Comparison of ENCODE assay signal across 24 mouse cellular contexts in genomic region chr13:42742226-42742625, GRCm38 (mm10).
DNase-seq lines count a peak whose midpoint lies in the region; ATAC-seq lines count a peak whose summit lies in the region.
"Had no signal": no experiment of that assay in that cellular context is flagged by ENCODE, and none has a peak within 500 bp of the region (broad histone marks: within the 10 kb centered on the region; RNA-seq: fewer than 3 reads in every experiment).

No protein-coding gene starts in this region.

- H3K27ac ChIP-seq in kidney, embryonic 16.5 days (ENCODE audit: low read length): no peak overlapping the region
- H3K27ac ChIP-seq in kidney, embryonic 15.5 days: no peak overlapping the region
- H3K27ac ChIP-seq: embryonic facial prominence, embryonic 10.5 days; embryonic facial prominence, embryonic 12.5 days; forebrain, embryonic 13.5 days; forebrain, embryonic 15.5 days had no signal

- H3K4me1 ChIP-seq in kidney, embryonic 16.5 days (ENCODE audit: insufficient read depth, low read length): no peaks in the 10 kb centered on the region
- H3K4me1 ChIP-seq in kidney, embryonic 15.5 days: no peaks in the 10 kb centered on the region
- H3K4me1 ChIP-seq: embryonic facial prominence, embryonic 10.5 days; embryonic facial prominence, embryonic 12.5 days had no signal

- H3K9ac ChIP-seq in kidney, embryonic 16.5 days (replicated peaks; ENCODE audit: low read length): no peak overlapping the region
- H3K9ac ChIP-seq in kidney, embryonic 15.5 days: no peak overlapping the region
- H3K9ac ChIP-seq: embryonic facial prominence, embryonic 12.5 days; forebrain, embryonic 13.5 days; forebrain, embryonic 15.5 days had no signal

- H3K4me2 ChIP-seq in kidney, embryonic 16.5 days (replicated peaks; ENCODE audit: low read depth, low read length): no peak overlapping the region
- H3K4me2 ChIP-seq in kidney, embryonic 15.5 days: no peak overlapping the region
- H3K4me2 ChIP-seq: embryonic facial prominence, embryonic 12.5 days; forebrain, embryonic 13.5 days; forebrain, embryonic 15.5 days had no signal

- no peak for ATAC-seq in kidney, embryonic 16.5 days (ENCODE audit: low FRiP score, low TSS enrichment)
- no peak for ATAC-seq in kidney, embryonic 15.5 days (replicated peaks; ENCODE audit: low FRiP score)
- ATAC-seq: activated CD4-positive, CD25-positive, alpha-beta regulatory T cell, adult 4 months; CD4-positive, CD25-positive, alpha-beta regulatory T cell, adult 4 months; forebrain, embryonic 13.5 days; forebrain, embryonic 15.5 days; Patski had no signal

- no peaks in the 10 kb centered on the region for H3K36me3 ChIP-seq in kidney, embryonic 16.5 days (ENCODE audit: insufficient read depth, low read length)
- no peaks in the 10 kb centered on the region for H3K36me3 ChIP-seq in kidney, embryonic 15.5 days
- H3K36me3 ChIP-seq: embryonic facial prominence, embryonic 10.5 days; embryonic facial prominence, embryonic 12.5 days; forebrain, embryonic 15.5 days; G1E had no signal

- peak; percentile 30 for DNase-seq in kidney, adult 11 months
- DNase-seq in kidney, adult 9 months: peak; percentile 28
- peak; percentile 24 to 63 for DNase-seq in kidney, postnatal 36 days
- no peak for DNase-seq in kidney, adult 18-20 months
- DNase-seq: adrenal gland, adult 8-10 months; adrenal gland, postnatal 14 days; adrenal gland, postnatal 36 days; B cell, adult 2 months; cerebellum, adult 11-12 months; cerebellum, adult 2 months; cerebellum, adult 9-10 months; cerebellum, postnatal 10 days; cerebellum, postnatal 25 days had no signal

- H3K27me3 ChIP-seq in kidney, embryonic 16.5 days (ENCODE audit: insufficient read depth, low read length): no peaks in the 10 kb centered on the region
- H3K27me3 ChIP-seq in kidney, embryonic 15.5 days: no peaks in the 10 kb centered on the region
- H3K27me3 ChIP-seq: CH12.LX; embryonic facial prominence, embryonic 12.5 days; forebrain, embryonic 13.5 days; forebrain, embryonic 15.5 days; Patski had no signal

- H3K4me3 ChIP-seq in kidney, embryonic 16.5 days (ENCODE audit: low read length): no peak overlapping the region
- no peak overlapping the region for H3K4me3 ChIP-seq in kidney, embryonic 15.5 days (replicated peaks)
- H3K4me3 ChIP-seq: embryonic facial prominence, embryonic 10.5 days; embryonic facial prominence, embryonic 12.5 days; forebrain, embryonic 13.5 days; forebrain, embryonic 15.5 days had no signal

- H3K9me3 ChIP-seq in kidney, embryonic 16.5 days (ENCODE audit: low read length): no peaks in the 10 kb centered on the region
- no peaks in the 10 kb centered on the region for H3K9me3 ChIP-seq in kidney, embryonic 15.5 days (replicated peaks)
- H3K9me3 ChIP-seq: embryonic facial prominence, embryonic 10.5 days; embryonic facial prominence, embryonic 12.5 days; forebrain, embryonic 13.5 days; forebrain, embryonic 15.5 days had no signal
